Mouse (Mus musculus) cortical plate, adult 2 months (tissue): ENCODE results near the gene Sv2b. TPM values are rescaled to one million over a fixed set of nuclear protein-coding genes. Genes with fewer than 3 reads are reported as not detected.

ENCODE experiments used
- H3K27ac ChIP-seq: fragments of 200-500 bp; 2 replicates; pipeline ENCODE4 v1.5.1; 2012; ENCODE audit warnings: low read length, control low read depth, inconsistent platforms; ENCODE audit not compliant: insufficient read depth
- H3K4me1 ChIP-seq: fragments of 200-500 bp; 2 replicates; pipeline ENCODE4 v1.6.1; 2011; ENCODE audit warnings: low read length; ENCODE audit not compliant: control insufficient read depth, insufficient read depth
- H3K4me3 ChIP-seq: fragments of 200-500 bp; 2 replicates; pipeline ENCODE4 v1.5.1; 2011; ENCODE audit warnings: mild to moderate bottlenecking, low read length, control low read depth; ENCODE audit not compliant: insufficient read depth
- CTCF ChIP-seq: fragments of 200-500 bp; IDR thresholded peaks from 2 replicates; pipeline ENCODE4 v1.5.1; 2011; ENCODE audit warnings: mild to moderate bottlenecking, control low read depth, low read length; ENCODE audit not compliant: insufficient read depth; ENCODE audit errors: extremely low read depth
- POLR2A ChIP-seq: fragments of 200-500 bp; IDR thresholded peaks from 2 replicates; pipeline ENCODE4 v1.6.1; 2011; ENCODE audit warnings: mild to moderate bottlenecking, low read length, control low read depth; ENCODE audit not compliant: insufficient read depth; ENCODE audit errors: extremely low read depth
- polyA plus RNA-seq: library from polyadenylated mRNA; depleted of rRNA; stranded (reverse); fragments of >200 nt; gene quantifications from 2 replicates; pipeline ENCODE4 v1.2.3, GENCODE M21; 2012

Gene Sv2b
- polyA plus RNA-seq, 1 experiment = 168 TPM

DNA sequence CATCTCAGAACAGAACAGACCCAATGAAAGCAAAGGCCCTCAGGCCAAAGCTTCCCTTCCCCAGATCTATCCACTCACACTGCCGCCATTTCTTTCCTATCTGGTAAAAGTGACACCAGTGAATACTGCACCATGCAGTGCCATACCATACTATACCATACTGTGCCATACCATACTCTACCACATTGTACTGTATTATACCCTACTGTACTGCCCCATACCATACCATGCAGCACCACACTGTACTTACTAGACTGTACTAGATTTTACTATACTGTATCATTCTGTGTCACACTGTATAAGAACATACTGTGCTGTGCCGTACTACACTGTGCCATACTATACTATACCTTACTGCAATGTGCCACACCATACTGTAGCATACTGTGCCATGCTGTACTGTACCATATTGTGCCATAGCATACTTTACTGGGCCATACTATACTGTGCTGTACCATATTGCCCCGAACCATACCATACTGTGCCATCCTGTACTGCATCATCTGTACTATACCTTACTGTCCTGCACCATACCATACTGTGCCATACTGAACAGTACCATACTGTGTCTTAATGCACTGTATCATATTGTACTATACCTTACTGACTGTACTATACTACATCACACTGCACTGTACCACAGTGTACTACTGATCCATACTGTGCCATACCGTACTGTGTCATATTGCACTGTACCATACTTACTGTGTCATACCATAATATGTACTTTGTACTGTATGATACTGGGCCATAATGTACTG, 114.7 kb downstream of the Sv2b start:
- H3K4me1 ChIP-seq = no peaks in the 10 kb centered on the region
- no peak overlapping the region for H3K4me3 ChIP-seq
- no peak overlapping the region for H3K27ac ChIP-seq
- TF ChIP-seq POLR2A (no peak), CTCF (no peak)

DNA sequence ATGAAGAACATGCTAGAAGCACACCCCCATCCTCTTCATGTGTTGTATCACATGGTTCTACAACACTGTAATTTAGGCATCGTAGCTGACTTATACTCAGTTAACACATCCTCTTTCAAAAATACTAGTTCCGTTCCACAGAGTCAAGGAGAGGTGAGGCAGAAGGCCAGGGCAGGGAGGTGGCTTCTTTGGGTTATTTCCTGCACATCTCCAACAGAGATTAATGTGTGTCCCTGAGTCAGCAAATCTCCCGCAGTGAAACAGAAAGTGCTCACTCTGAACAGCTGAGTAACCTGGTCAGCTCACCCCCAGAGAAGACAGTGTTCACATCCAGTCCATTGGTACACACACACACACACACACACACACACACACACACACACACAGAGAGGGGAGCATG, 118.9 kb downstream of the Sv2b start:
- Histone ChIP-seq H3K4me1 (no peaks in the 10 kb centered on the region), H3K4me3 (no peak overlapping the region), H3K27ac (no peak overlapping the region)
- TF ChIP-seq CTCF = no peak
- TF ChIP-seq POLR2A = no peak

DNA sequence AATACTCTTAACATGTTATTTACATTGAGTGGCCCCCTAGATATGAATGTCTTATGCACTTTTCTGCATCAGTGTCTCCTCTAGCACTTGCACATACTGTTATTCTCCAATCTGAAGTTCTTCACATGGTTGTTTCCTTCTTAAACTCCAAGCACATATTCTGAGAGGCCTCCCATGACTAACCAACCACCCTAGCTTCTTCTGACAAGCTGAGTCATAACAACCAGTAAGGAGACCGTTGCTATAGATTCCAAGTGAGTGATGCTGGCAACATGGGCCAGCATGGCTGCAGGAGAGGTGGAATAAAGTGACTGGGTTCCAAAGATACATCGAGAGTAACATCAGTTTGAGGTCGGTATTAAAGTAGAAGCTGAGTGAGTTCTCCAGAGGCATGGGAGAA, 134.0 kb downstream of the Sv2b start:
- TF ChIP-seq POLR2A (no peak), CTCF (no peak)
- no peak overlapping the region for H3K4me3 ChIP-seq

DNA sequence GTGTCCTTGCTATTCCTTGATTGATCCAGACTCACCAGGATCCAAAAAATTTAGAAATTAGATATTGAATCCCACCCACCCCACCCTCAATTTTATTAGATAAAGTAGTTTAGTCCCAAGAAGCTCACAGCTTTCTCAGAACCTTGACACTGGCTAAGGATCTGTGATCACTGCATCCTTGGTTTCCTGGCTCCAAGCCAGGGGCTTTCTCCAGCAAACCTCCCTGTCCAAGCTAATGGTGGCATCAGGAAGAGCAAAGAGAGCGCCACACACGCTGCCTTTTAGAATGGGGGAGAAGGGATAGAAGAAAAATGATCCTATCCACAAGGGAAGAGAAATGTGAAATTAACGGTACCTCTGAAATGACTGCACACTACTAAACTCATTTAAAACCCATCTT, 141.6 kb downstream of the Sv2b start:
- H3K4me1 ChIP-seq = no peaks in the 10 kb centered on the region

More for the DNA sequence above, 134.0 kb downstream of the Sv2b start:
- Histone ChIP-seq H3K27ac (no peak overlapping the region), H3K4me1 (peaks cover 2% of the 10 kb centered on the region; the same call in 1 of the 2 replicates)

DNA sequence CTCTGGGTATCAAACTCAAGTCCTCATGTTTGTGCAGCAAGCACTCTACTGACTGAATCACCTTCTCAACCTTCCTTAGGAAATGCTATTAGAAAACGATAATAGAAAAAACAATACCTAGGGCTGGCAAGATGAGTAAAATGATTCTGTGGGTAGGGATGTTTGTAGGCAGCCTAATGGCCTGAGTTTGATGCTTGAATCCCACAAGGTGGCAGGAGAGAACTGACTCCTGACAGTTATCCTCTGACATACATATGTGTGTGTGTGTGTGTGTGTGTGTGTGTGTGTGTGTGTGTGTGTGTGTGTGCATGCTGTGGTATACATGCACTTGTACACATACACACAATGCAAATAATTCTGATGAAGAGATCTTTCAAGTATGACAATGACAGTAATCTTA, 161.9 kb downstream of the Sv2b start:
- Histone ChIP-seq H3K4me3 (no peak overlapping the region), H3K4me1 (peaks cover 8% of the 10 kb centered on the region), H3K27ac (no peak overlapping the region)
- TF ChIP-seq CTCF = no peak
- TF ChIP-seq POLR2A = no peak

More for the DNA sequence above, 141.6 kb downstream of the Sv2b start:
- no peak overlapping the region for H3K27ac ChIP-seq
- H3K4me3 ChIP-seq = no peak overlapping the region
- TF ChIP-seq POLR2A (no peak), CTCF (no peak)

DNA sequence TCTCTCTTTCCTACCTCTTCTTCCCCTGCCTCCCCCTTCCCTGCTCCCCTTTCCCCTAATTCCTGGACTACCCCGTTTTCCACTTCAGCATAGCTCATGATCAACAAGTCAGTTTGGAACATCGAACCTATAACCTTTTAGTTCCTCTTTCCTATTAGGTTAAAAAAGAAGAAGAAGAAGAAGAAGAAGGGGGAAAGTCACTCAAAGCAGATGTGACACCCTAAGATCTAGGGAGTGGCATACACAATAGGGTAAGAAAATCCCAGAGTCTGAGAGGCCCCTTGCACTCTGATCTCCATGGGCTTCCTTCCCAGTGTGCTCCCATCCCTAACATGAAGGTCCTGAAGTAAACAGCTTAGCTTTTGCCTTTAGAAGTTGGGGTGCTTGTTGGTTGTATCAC, 166.3 kb downstream of the Sv2b start:
- no peak overlapping the region for H3K27ac ChIP-seq
- no peak overlapping the region for H3K4me3 ChIP-seq
- peaks cover 4% of the 10 kb centered on the region; the same call in 1 of the 2 replicates for H3K4me1 ChIP-seq
- TF ChIP-seq CTCF (no peak), POLR2A (no peak)

DNA sequence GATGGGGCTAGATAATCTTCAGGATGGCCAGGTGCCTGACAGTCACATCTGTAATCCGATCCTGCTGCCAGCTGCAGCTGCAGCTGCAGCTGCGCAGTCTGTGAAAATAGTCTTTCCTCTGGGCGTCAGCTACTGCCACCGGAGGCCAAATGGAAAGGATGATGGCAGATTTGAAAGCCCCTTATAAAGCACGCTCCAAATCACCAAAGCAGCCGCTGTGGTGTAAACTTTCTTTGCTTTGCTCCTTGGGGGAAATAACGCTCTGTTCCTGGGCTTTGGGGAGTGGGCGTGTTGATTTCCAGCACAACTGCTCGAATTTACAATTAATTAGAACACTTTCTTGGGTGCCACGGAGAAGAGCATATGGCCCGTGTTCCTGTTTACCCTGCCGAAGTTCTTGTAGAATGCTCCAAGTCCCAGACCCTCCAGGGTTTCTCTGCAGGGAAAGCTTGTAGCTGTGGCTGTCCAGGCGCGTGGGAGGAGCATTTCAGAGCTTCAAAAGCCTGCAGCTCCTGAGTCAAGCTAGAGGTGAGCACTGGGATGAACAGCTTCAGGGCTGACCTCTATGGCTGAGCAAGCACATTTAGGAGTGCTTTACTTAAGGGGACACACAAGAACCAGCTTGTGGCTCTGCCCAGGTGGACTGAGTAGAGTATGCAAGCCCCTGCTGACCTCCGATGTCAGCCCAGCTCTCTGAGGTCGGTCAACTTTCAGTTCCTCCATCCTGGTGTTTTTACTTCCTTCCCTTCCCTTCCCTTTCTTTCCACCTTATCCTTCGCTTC, 167.0 kb downstream of the Sv2b start:
- TF ChIP-seq POLR2A (no peak), CTCF (no peak)
- H3K27ac ChIP-seq = no peak overlapping the region
- H3K4me3 ChIP-seq = no peak overlapping the region
- peaks cover 4% of the 10 kb centered on the region; the same call in 1 of the 2 replicates for H3K4me1 ChIP-seq

DNA sequence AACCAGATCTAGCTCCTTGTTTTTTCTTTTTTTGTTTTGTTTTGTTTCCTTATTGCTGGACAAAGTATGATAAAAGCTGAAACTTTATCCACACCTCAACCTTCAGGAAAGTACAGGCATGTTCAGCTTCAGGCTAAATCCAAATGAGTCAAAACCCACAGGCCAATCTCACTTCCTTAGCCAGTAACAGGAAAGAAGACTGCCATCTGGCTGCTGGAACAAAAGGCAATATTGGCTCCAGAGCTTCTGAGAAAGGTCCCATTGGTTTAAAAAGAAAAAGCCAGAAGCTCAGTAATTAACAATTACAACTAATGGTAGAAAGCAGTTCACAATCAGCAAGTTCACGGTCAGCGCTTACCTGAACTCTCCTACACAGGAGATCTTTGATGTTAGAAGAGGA, 169.8 kb downstream of the Sv2b start:
- Histone ChIP-seq H3K27ac (no peak overlapping the region), H3K4me3 (no peak overlapping the region), H3K4me1 (peaks cover 5% of the 10 kb centered on the region; the same call in 1 of the 2 replicates)
- TF ChIP-seq POLR2A = no peak
- TF ChIP-seq CTCF = no peak

DNA sequence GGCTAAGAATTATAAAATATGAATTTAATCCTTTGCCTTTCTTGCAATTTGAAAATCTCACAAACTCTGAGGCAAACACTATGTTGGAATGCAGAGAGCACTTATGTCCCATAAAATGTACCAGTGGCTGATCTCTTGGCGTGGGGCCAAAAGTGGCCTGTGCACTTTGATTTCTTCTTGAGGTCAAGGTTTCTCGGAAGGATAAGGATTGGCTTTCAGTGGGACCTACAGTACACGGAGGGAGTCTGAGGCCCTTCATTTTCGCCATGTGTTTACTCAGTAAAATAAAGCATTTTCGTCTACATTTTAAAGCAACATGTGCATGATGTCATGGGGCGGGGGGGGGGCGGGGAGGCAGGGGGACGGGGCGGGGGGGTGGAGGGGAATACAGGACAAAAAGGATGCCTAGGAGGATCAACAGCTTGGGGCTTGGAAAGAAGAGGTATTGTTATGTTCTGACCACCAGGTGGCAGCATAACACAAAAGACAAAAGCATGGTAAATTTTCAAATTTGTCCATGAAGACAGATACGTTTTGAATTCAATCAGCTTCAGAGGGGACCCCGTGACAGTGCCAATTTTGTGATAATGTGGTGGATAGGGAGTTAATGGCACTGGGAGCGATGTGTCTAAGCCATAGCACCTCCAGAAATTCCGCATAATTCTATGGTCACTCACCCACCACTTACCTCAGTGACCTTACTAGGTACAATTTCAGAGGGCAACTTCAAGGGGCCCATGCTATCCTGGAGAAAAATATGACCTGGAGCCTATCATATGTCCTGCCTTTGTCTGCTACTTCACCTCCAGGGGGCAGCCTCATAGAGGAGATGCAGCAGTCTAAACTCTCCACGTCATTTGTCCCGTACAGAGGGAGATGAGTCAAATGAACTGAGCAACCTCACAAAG, 174.1 kb downstream of the Sv2b start:
- Histone ChIP-seq H3K4me3 (no peak overlapping the region), H3K27ac (no peak overlapping the region), H3K4me1 (peaks cover 2% of the 10 kb centered on the region; the same call in 1 of the 2 replicates)
- TF ChIP-seq POLR2A (no peak), CTCF (peak; percentile 32; the same call in 1 of the 2 replicates)
